Mouse (Mus musculus) urinary bladder, adult 18-20 months (tissue): ENCODE measurements around the gene Selenow.

Experiments
- DNase-seq, 2 experiments: peaks; one replicate each; pipeline ENCODE4 v3.0.0; 2022; ENCODE audit warnings: low spot score in 2 of 2, mixed read lengths in 2 of 2

Gene Selenow

DNA sequence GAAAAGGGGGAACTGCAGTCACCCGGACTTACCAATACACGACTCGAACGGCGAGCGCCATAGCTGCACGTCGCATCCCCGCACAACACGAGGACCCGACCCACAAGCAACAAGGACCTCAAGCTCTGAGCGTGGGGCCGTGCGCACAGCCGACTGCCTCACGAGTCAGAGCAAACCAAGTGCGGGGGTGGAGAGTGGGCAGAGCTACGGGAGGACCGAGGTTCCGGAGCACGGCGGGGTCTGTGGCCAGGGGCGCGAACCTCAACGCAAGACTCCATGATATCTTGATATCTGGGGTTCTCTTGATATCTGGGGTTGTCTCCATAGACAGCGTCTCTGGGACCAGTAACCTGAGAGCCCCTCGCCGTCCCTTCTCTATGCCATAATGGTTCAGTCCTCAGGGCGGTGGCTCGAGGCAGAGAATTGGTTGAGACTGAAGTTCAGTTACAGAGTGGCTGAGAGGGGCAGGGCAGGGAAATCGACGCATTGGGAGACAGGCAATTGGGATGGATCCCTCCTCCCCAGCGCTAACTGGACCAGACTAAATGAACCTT, at the start of gene Selenow:
Gene Selenow, minus strand, starts transcription at position 183 of the 554 bp plus-strand sequence.
- DNase-seq, result peak; percentile 86 to 90

GRCm38 (mm10) chr7:15969674-15970073, 47.5 kb upstream of the Selenow start:
- DNase-seq, result no peak

DNA sequence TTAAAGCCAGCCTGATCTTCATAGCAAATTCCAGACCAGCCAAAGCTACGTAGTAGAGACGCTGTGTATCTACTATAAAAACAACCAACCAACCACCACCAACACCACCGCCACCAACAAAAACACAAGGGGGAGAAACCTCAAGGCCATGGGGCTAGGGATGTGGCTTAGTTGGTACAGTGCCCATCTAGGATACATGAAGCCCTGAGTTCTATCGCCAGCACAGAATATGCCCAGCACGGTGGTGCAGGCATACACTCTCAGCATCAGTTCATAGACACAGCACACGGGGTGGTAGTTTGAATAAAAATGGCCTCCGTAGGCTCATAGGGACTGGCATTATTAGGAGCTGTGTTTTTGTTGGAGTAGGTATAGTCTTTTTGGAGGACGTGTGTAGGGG, 46.1 kb upstream of the Selenow start:
- no peak for DNase-seq

DNA sequence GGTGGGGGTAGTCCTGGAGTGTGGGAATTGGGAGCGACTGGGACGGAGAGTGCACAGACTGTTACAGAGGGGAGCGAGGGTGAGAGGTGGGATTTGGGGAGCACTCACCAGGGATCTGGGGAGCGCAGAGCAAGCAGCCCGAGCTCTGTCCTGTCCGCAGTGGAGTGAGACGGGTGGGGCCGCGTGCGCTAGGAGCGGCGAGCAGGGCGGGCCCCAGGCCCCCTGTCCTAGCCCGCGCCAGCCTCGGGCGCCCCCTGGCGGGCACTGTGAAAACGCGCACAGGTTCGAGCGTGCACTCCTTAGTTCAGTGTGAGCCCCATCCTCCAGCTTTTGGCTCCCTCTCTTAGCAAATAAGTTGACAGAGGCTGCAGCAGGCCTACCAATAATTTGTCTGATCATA, 45.1 kb upstream of the Selenow start, which contains the start of gene Ehd2:
Gene Ehd2, minus strand, starts transcription at position 256 of the 400 bp plus-strand sequence.
- DNase-seq, result peak in 1 of 2 experiments; percentile 76

DNA sequence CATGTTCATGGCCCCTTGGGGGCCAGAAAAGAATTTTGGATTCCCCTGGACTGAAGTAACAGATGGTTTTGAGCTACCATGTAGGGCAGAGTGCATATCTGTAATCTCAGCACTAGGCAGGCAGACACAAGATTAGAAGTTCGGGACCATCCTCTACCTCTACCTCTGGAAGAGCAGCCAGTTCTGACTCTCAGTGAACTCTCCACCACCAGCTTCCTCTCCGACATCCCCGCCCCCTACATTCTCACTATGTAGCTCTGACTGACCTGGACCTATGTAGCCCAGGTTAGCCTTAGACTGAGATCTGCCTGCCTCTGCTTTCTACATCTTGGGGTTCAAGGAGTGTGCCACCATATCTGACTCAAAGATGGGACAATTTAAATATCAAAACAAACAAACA, 44.3 kb upstream of the Selenow start:
- no peak for DNase-seq

- no peak for DNase-seq
These were observed 41.8 kb upstream of the Selenow start for GRCm38 (mm10) chr7:15963798-15964652.

- DNase-seq, result peak in 1 of 2 experiments; percentile 77
These were observed 40.4 kb upstream of the Selenow start for GRCm38 (mm10) chr7:15962311-15963288.

DNA sequence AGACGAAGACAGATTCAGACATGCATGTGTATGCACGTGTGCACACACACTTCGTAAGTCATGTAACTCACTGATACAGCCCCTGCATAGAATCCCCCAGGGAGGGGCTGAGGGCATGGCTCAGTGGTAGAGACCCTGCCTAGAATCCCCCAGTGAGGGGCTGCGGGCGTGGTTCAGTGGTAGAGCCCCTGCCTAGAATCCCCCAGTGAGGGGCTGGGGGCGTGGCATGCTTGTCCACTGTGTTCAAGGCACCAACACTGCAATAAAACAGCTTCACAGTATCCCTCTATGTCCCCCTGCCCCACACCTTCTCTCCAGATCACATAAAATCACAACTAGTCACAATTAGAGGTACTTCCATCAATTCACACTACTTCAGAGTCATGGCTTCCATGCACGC, 39.6 kb upstream of the Selenow start:
- DNase-seq, result no peak

GRCm38 (mm10) chr7:15961239-15961638, 39.0 kb upstream of the Selenow start:
- no peak for DNase-seq

DNA sequence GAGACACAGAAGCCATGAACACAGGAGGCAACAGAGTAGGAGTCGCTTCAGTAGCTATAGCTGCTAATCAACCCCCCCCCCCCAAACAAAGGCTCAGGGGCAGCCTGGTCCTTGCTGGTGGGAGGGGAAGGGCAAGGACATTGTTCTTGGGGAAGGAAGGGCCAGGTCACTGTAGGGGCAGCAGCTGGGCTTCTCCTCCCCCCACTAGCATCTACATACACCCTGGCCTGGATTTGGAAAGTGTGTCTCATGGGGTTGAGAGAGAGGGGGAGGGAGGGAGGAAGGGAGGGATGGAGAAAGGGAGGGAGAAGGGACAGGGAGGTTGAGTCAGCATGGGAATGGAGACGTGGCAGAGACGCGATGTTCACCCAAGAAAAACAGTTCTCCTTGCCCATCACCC, 38.5 kb upstream of the Selenow start:
- no peak for DNase-seq

- no peak for DNase-seq
These were observed 33.9 kb upstream of the Selenow start for GRCm38 (mm10) chr7:15956143-15956542.

DNA sequence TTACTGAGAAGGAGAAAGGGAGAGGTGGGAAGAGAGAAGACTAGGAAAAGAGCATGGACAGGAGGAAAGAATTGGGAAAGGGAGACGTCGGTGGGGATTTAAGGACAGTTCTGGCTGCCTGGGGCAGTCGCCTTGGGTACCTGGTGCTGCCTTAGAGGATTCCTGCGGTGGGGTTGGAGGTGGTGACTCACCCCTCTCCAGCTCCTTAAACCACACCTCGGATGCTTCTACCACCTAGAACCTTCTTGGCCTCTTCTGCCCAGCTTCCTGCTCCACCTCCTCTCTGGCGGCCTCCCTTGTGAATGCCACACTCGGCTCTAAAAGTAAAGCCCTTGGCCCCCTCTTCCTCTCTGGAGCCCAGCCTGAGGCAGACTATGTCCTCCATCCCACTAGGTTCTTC, 33.3 kb upstream of the Selenow start:
- DNase-seq, result no peak

GRCm38 (mm10) chr7:15954978-15955443, 32.8 kb upstream of the Selenow start:
- DNase-seq, result no peak

- no peak for DNase-seq
These were observed 32.2 kb upstream of the Selenow start for GRCm38 (mm10) chr7:15954436-15954835.

- DNase-seq, result no peak
These were observed 31.3 kb upstream of the Selenow start for GRCm38 (mm10) chr7:15953307-15954074.

DNA sequence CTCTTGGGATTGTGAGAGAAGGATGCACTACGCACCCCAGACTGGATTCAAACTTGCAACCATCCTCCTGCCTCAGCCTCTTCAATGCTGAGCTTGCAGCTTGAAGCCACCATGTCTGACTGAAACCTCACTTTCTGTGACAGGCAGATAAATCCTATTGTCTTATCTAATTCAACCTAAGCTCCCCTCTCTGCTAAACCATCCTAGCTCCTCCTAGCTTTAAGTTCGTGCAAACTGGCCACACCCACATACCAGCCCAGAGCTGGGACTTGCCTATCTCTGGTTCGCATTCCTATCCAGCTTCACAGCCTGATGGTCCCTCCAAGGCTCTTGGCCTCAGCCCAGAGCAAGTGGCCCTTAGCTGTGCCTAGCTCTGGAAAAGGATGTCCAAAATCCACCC, 30.2 kb upstream of the Selenow start:
- DNase-seq, result no peak

DNA sequence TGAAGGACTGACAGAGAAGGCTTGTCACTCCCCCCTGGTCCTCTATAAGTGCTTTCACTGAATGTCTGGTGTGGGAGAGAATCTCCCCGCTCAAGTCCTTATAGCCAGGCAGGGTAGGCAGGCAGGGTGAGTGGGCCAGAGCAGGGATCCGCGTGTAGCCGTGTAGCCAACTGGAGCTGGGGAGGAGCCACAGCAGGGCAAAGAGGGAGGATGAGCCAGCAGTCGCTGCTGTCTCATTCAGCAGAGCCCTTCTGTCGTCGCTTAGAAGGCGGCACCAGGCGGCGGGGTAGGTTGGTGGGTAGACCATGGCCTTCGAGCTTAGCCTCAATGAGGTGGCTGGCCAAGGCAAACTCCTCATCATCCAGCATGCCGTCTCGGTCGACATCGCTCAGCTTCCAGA, 27.8 kb upstream of the Selenow start:
- no peak for DNase-seq

DNA sequence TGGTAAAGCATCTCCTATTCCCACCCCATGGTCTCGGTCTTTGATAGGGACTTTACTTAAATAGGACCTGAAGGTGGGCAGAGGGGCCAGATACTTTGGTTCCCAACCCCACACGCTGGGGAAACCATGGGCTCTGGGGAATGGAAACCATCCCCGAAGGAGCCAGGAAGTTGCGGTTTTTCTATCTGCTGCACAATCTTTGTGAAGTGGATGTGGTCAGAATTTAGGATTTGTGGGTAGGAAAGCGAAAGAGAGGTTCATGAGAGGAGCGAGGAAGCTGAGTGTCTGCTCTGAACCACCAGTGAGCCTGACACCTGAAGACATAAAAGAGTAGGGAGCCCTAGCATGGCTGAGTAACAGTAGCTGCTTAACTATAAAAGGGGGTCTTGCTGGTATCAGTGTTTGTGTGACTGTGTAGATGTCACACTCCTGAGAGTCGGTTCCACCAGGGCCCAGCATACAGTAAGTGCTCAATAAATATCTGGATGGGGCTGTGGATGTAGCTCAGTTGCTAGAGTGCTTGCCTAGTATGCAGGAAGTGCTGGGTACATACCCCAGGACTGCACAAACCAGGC, 27.1 kb upstream of the Selenow start:
- no peak for DNase-seq

GRCm38 (mm10) chr7:15948381-15948941, 26.3 kb upstream of the Selenow start:
- DNase-seq, result peak; percentile 83 to 90

DNA sequence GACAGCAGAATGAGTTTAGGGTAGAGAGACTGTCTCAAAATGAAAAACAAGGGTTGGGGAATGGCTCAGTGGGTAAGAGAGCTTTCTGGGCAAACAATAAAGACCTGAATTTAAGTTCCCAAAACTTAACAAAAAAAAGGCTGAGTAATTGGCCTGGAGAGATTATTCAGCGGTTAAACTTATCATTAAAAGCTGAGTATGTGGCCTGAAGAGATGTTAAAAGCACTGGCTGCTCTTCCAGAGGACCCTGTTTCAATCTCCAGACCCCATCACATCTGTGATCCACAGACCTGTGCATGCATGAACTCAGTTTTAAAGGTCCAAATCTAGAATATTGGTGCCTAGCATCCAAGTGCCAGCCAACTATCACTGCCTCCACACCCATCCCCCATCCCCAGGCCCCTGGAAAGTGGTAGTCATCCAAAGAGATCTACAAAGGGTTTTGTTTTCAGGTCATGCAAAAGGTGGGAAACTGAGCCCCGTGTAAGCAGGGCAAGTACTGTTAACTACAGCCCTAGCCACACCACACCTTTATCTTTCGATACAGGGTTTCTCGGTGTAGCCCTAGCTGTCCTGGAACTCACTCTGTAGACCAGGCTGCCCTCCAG, 25.6 kb upstream of the Selenow start:
- DNase-seq, result no peak
